Mouse (Mus musculus) layer of hippocampus, postnatal 14 days (tissue): Measurements from ENCODE around the gene Slco6d1. TPM values are rescaled to one million over a fixed set of nuclear protein-coding genes. Genes with fewer than 3 reads are reported as not detected.
A peak's percentile ranks its signal among the peaks of the same experiment; 100 is the strongest.
"Not testable (repeated sequence)": the region's sequence is repeated elsewhere in the genome, so short reads cannot be mapped to it uniquely, and the experiment has no call there.

Source experiments
- DNase-seq, 2 experiments: peaks; one replicate each; pipeline ENCODE4 v3.0.0; 2021 to 2022; ENCODE audit warnings: low spot score in 2 of 2, mixed read lengths in 1 of 2
- long read RNA-seq, 2 experiments: library from polyadenylated mRNA; stranded (forward); transcript quantifications; one replicate each; pipeline ENCODE4 v2.0.0; 2021
- microRNA-seq, 2 experiments: library from miRNA; unstranded; fragments of <30 nt; microRNA quantifications; one replicate each; pipeline ENCODE4 v1.2.0; 2021
- total RNA-seq, 2 experiments: library from RNA; stranded (reverse); gene quantifications; 2 replicates each; pipeline ENCODE4 v1.2.3; 2021

Gene Slco6d1
- not detected for total RNA-seq
- long read RNA-seq, experiment 1: 0 reads
- long read RNA-seq, experiment 2: 0 reads

DNA sequence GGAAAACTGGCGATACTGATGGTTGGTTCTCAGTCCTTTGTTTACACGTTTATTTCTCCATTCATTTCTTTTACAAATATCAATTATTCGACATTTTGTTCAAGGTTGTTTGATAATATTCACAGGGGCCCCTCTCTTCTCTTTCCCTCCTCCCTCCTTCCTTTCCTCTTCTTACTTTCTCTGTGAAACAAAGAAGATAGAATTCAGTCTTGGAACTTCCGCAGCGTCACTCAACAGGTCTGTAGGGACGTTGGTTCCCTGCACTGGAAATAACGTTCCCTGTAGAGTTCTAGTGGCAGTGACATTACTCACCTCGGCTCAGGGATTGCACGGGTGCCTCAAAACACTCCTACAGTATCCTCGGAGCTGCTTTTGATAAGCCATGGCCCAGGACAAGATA lies at the start of gene Slco6d1:
Gene Slco6d1 (plus strand): TSS at position 301 of the 400 bp plus-strand sequence.
- DNase-seq: no peak

- DNase-seq: peak in 1 of 2 experiments; percentile 44
These were observed 28.9 kb upstream of the Slco6d1 start for GRCm38 (mm10) chr1:98392001-98392400.

- no peak for DNase-seq
These were observed 27.0 kb downstream of the Slco6d1 start for GRCm38 (mm10) chr1:98447929-98448328.

DNA sequence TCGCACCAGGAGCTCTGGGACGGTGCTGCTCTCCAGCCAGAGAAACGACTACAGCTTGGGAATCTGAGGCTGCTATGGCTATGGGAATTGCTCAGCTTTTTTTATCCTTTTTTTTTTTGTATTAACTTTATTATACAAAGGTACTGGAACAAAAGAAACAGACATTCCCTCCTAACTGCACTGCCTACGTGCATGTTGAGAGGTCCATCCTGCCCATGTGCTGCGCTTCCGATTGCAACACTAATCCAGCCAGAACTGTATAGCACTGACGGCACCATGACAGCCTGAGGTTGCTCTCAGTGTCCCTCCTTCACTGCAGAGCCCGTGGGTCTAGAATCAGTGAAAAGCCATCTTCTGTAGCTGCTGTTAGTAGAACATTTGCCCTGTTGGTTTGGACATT lies 38.3 kb downstream of the Slco6d1 start:
- DNase-seq: not testable (repeated sequence)

- DNase-seq: not testable (repeated sequence)
These were observed 55.5 kb downstream of the Slco6d1 start for GRCm38 (mm10) chr1:98476381-98476780.

DNA sequence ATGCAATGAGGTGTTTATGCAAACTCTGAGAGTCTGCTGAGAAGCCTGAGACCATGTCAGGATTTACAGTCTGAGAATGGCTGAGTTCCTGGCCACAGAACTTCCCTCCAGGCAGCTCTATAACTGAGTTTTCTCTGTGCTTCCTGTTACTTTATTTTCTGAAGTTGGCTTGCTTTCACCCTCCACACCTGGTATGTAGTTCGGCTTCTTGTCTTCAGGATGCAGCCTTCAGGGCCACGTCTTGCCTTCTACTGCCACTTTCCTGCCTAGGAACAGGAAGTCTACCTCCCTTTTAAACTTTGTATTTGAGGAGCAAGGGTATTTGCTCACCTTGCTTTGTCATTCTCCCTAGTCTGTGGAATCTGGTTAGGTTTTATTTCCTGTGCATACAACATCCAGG lies 58.3 kb downstream of the Slco6d1 start:
- no peak for DNase-seq

DNA sequence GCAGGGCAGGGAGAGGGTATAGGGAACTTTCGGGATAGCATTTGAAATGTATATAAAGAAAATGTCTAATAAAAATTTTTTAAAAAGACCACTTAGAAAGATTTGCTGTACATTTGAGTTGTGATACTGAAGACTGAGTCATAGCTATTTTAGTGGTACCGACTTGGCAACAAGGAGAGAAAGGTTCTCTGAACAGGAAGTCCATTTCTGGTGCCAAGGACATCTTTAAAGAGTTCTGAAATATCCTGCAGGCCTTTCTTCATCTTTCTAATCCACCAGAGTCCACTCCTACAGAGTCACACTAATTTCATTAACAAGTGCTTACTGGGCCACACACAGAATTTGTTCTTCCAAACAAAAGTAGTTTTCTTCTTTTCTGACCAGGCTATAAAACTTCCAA lies 85.1 kb downstream of the Slco6d1 start:
- DNase-seq: no peak

GRCm38 (mm10) chr1:98522977-98523376 lies 102.1 kb downstream of the Slco6d1 start:
- no peak for DNase-seq

- peak in 1 of 2 experiments; percentile 6 for DNase-seq
These were observed 102.6 kb downstream of the Slco6d1 start for GRCm38 (mm10) chr1:98523537-98523936.

DNA sequence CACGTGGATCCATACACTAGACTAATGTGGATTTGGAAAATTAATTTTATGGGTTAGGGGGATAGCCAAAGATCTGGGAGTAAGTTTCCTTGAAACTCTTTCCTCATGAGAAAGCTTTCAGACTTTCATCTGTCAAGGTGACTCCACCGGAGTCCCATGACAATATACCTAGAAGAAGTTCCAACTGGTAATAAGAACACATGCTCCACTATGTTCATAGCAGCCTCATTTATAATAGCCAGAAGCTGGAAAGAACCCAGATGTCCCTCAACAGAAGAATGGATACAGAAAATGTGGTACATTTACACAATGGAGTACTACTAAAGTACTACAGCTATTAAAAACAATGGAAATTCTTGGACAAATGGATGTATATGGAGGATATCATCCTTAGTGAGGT lies 107.4 kb downstream of the Slco6d1 start:
- not testable (repeated sequence) for DNase-seq

- no peak for DNase-seq
These were observed 124.4 kb downstream of the Slco6d1 start for GRCm38 (mm10) chr1:98545372-98545771.

DNA sequence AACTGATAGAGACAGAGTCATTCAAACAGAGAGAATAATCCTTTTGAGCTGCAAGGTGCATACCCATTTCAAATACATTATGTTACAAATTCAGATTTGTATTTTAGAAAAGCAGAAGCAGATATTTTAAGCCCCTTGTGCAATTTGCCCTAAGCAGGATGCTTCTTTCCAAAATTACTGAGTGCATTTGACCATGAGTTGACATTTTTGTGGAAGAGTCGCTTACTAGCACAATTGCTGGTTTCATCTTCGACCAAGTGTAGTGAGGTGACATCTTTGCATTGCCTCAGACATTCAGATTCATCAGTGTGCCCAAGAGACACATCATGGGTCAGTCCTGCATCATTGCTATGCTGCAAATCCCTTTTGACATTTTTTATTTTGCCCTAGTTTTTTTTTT lies 133.5 kb downstream of the Slco6d1 start:
- no peak for DNase-seq

GRCm38 (mm10) chr1:98565701-98566100 lies 144.8 kb downstream of the Slco6d1 start:
- DNase-seq: peak in 1 of 2 experiments; percentile 17

Small RNAs within 50 kb of the gene (microRNA-seq; reads per million reads assigned to microRNA genes)
- 0 reads per million in 2 experiments for gene Gm26134
